Mouse (Mus musculus) hindbrain, embryonic 13.5 days (tissue): ENCODE data around the gene Jup. TPM values are rescaled to one million over a fixed set of nuclear protein-coding genes. Genes with fewer than 3 reads are reported as not detected.
A peak's percentile ranks its signal among the peaks of the same experiment; 100 is the strongest.
"Not testable (repeated sequence)": the region's sequence is repeated elsewhere in the genome, so short reads cannot be mapped to it uniquely, and the experiment has no call there.

Experiments used
- ATAC-seq: fragments of 200-750 bp; cut with Nextera tagmentation; 2 replicates; pipeline ENCODE4 v1.8.0; 2017; ENCODE audit warnings: moderate TSS enrichment; ENCODE audit not compliant: low FRiP score
- H3K27ac ChIP-seq: fragments of 300-500 bp; sonication (generic); 2 replicates; pipeline ENCODE4 v1.5.1; 2015; ENCODE audit warnings: inconsistent platforms, mild to moderate bottlenecking, moderate library complexity
- H3K27me3 ChIP-seq: fragments of 300-500 bp; sonication (generic); 2 replicates; pipeline ENCODE4 v1.6.1; 2015; ENCODE audit warnings: mild to moderate bottlenecking, inconsistent platforms
- H3K36me3 ChIP-seq: fragments of 300-500 bp; sonication (generic); 2 replicates; pipeline ENCODE4 v1.6.1; 2015; ENCODE audit warnings: mild to moderate bottlenecking, inconsistent platforms
- H3K4me1 ChIP-seq: fragments of 300-500 bp; sonication (generic); replicated peaks from 2 replicates; pipeline ENCODE4 v1.6.1; 2015; ENCODE audit warnings: inconsistent platforms
- H3K4me2 ChIP-seq: fragments of 300-500 bp; sonication (generic); 2 replicates; pipeline ENCODE4 v1.6.1; 2015; ENCODE audit warnings: inconsistent platforms, mild to moderate bottlenecking, moderate library complexity
- H3K4me3 ChIP-seq: fragments of 300-500 bp; sonication (generic); 2 replicates; pipeline ENCODE4 v1.5.1; 2015; ENCODE audit warnings: mild to moderate bottlenecking, inconsistent platforms
- H3K9ac ChIP-seq: fragments of 300-500 bp; sonication (generic); 2 replicates; pipeline ENCODE4 v1.6.1; 2015; ENCODE audit warnings: mild to moderate bottlenecking, inconsistent platforms
- H3K9me3 ChIP-seq: fragments of 300-500 bp; sonication (generic); 2 replicates; pipeline ENCODE4 v1.6.1; 2016; ENCODE audit warnings: inconsistent platforms
- WGBS: fragments of 180-500 bp; shearing (Covaris S2); methylation state at CpG from one replicate; pipeline ENCODE4 v1.1.7; 2015; 5-methylcytosine and 5-hydroxymethylcytosine counted together
- polyA plus RNA-seq: library from polyadenylated mRNA; unstranded; fragments of >200 nt; fragmentation: Nextera tagmentation; extraction: Ambion mirVana; gene quantifications from 2 replicates; pipeline ENCODE4 v1.2.1, GENCODE M21; 2015

Jup gene
- polyA plus RNA-seq, 1 experiment from 2014 or later: 65.5 TPM

DNA sequence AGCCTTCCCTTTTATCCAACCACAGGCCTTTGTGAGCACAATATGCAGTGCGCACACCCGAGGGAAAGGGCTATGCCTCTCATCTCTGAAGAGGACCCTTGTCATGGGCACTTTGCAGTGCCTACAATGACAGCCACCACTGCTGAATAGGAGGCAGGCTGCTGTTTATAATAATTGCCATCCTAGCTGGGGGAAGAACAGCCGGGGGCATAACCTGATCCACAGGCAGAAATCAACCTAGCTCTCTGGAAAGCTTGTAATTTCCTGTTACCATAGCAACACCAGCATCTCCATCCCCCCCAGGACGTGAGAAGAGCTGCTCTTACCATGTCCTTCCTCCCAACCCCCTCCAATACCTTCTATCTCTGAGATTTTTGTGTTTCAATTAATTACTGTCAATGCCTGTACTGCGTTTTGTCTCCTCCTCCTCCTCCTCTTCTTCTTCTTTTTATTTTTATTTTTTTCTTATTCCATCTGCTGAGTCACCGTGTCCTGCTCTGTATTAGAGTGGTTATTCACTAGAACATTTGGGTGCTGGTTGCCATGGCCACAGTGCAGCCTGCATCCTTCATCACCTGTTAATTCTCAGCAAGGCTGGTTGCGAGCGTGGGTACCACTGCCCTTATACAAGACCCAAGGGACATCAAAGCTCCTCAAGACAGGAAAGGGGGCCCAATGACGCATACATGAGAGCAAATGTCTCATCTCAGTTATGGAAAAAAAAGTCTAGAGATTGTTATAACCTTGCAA is 64.6 kb downstream of the Jup start:
- Histone ChIP-seq H3K4me1 (peaks cover 58% of the 10 kb centered on the region), H3K27me3 (no peaks in the 10 kb centered on the region), H3K9ac (peak overlapping the region; percentile 29), H3K4me3 (no peak overlapping the region), H3K27ac (peak overlapping the region; percentile 94), H3K36me3 (no peaks in the 10 kb centered on the region), H3K9me3 (no peaks in the 10 kb centered on the region), H3K4me2 (peak overlapping the region; percentile 26)
- 21% methylated on average over 9 of the region's 9 CpGs for WGBS
- peak; percentile 79 for ATAC-seq

GRCm38 (mm10) chr11:100330816-100331375 is 66.7 kb downstream of the Jup start:
- H3K9ac ChIP-seq, H3K27me3 ChIP-seq, H3K36me3 ChIP-seq, ATAC-seq, H3K4me3 ChIP-seq, H3K9me3 ChIP-seq: not testable (repeated sequence)
- H3K4me1 ChIP-seq: peaks cover 55% of the 10 kb centered on the region
- H3K27ac ChIP-seq: peak overlapping the region; percentile 52; the same call in 1 of the 2 replicates
- peak overlapping the region; percentile 34; the same call in 1 of the 2 replicates for H3K4me2 ChIP-seq
- WGBS: 64% methylated on average over 8 of the region's 8 CpGs

DNA sequence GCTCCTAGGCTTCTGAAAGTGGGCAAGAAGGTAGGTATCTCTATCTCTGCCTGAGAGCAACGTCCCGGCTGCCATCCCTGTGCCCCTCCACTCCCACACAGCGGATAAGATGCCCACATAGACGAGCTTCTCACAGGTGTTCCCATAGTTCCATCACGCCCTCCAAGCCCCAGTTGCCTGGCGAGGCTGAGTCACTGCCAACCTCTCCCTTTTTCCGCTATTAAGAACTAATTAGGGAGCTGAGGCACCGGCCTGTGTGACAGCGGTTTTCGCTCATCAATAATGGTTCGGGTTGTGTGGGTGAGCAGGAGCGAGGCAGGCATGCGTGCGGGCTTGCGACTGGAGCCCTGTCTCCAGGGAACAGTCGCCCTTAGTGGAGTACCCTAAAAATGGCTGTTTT is 67.3 kb downstream of the Jup start:
- Histone ChIP-seq H3K9me3 (no peaks in the 10 kb centered on the region), H3K4me2 (peak overlapping the region; percentile 34), H3K9ac (peak overlapping the region; percentile 39; the same call in 1 of the 2 replicates), H3K36me3 (no peaks in the 10 kb centered on the region), H3K4me3 (no peak overlapping the region), H3K27me3 (no peaks in the 10 kb centered on the region), H3K4me1 (peaks cover 49% of the 10 kb centered on the region), H3K27ac (peak overlapping the region; percentile 52)
- 38% methylated on average over 16 of the region's 16 CpGs for WGBS
- ATAC-seq: no peak

DNA sequence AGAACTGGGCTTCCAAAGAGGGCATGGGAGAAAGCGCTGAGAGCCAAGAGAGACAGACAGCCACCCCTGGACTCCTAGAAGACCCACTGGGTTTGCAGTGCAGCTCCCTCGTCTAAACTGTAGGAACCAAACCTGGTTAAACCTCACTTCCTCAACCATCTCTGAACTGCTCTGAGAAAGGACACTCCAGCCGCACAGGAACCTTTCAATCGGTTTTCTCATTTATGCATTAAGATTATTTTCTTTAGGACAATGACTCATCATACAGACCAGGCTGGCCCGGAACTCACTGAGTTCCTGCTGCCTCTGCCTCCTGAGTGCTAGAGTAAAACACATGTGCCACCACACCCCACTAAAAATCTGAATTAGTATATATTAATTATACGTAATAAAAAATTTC is 69.8 kb downstream of the Jup start:
- Histone ChIP-seq H3K4me2 (no peak overlapping the region), H3K4me3 (no peak overlapping the region), H3K9me3 (no peaks in the 10 kb centered on the region), H3K4me1 (peaks cover 35% of the 10 kb centered on the region), H3K9ac (no peak overlapping the region), H3K27me3 (no peaks in the 10 kb centered on the region), H3K27ac (peak overlapping the region; percentile 3; the same call in 1 of the 2 replicates), H3K36me3 (peaks cover under 1% of the 10 kb centered on the region; the same call in 1 of the 2 replicates)
- no peak for ATAC-seq
- WGBS: 83% methylated on average over 6 of the region's 6 CpGs

GRCm38 (mm10) chr11:100327316-100327715 is 70.2 kb downstream of the Jup start:
- no peaks in the 10 kb centered on the region for H3K27me3 ChIP-seq
- H3K36me3 ChIP-seq: peaks cover 5% of the 10 kb centered on the region
- ATAC-seq: no peak
- no peak overlapping the region for H3K4me3 ChIP-seq
- WGBS: 42% methylated on average over 11 of the region's 11 CpGs
- no peak overlapping the region for H3K9ac ChIP-seq
- no peak overlapping the region for H3K4me2 ChIP-seq
- peak overlapping the region; percentile 3; the same call in 1 of the 2 replicates for H3K27ac ChIP-seq
- H3K4me1 ChIP-seq: peaks cover 33% of the 10 kb centered on the region
- no peaks in the 10 kb centered on the region for H3K9me3 ChIP-seq

DNA sequence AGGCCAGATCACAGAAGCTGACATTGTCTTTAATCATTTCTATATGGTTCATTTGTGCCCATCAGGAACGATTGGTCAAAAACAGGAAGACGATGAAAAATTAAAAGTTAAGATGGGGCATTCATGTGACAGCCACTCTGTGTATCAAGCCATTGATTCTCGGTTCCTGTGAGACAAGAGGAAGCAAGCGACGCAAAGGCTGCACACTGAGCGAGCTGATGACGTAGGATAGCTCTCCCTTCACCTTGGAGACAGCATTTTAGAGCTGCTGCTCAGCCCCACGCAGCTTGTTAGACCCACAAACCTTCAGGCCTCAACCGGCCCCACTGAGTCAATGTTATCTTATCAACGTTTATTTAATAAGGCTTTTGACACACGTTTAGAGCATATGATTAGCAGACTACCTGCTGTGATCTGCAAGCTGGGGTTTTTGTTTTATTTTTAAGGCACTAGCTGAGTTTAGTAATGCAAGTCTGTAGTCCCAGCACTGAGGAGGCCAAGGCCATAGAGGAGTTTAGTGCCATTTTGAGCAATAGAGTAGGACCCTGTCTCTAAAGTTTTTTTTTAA is 72.4 kb downstream of the Jup start:
- peaks cover 30% of the 10 kb centered on the region for H3K4me1 ChIP-seq
- WGBS: 42% methylated on average over 11 of the region's 11 CpGs
- no peaks in the 10 kb centered on the region for H3K27me3 ChIP-seq
- H3K9me3 ChIP-seq: no peaks in the 10 kb centered on the region
- no peak overlapping the region; the same call in 1 of the 2 replicates for H3K27ac ChIP-seq
- H3K4me3 ChIP-seq: no peak overlapping the region
- no peak for ATAC-seq
- H3K36me3 ChIP-seq: peaks cover 18% of the 10 kb centered on the region
- H3K9ac ChIP-seq: no peak overlapping the region
- H3K4me2 ChIP-seq: no peak overlapping the region

GRCm38 (mm10) chr11:100323578-100323977 is 74.0 kb downstream of the Jup start:
- Histone ChIP-seq H3K4me1 (peaks cover 29% of the 10 kb centered on the region), H3K9me3 (no peaks in the 10 kb centered on the region), H3K9ac (no peak overlapping the region), H3K27ac (no peak overlapping the region), H3K4me3 (no peak overlapping the region), H3K36me3 (peaks cover 18% of the 10 kb centered on the region), H3K27me3 (no peaks in the 10 kb centered on the region), H3K4me2 (no peak overlapping the region)
- WGBS: 15% methylated on average over 3 of the region's 3 CpGs
- ATAC-seq: no peak

- Histone ChIP-seq H3K27me3 (no peaks in the 10 kb centered on the region), H3K4me1 (peaks cover 29% of the 10 kb centered on the region), H3K4me2 (no peak overlapping the region), H3K4me3 (no peak overlapping the region), H3K36me3 (peaks cover 18% of the 10 kb centered on the region), H3K9me3 (no peaks in the 10 kb centered on the region), H3K9ac (no peak overlapping the region), H3K27ac (no peak overlapping the region)
- 61% methylated on average over 3 of the region's 3 CpGs for WGBS
- no peak for ATAC-seq
Measured at GRCm38 (mm10) chr11:100322591-100323258, 74.8 kb downstream of the Jup start.

DNA sequence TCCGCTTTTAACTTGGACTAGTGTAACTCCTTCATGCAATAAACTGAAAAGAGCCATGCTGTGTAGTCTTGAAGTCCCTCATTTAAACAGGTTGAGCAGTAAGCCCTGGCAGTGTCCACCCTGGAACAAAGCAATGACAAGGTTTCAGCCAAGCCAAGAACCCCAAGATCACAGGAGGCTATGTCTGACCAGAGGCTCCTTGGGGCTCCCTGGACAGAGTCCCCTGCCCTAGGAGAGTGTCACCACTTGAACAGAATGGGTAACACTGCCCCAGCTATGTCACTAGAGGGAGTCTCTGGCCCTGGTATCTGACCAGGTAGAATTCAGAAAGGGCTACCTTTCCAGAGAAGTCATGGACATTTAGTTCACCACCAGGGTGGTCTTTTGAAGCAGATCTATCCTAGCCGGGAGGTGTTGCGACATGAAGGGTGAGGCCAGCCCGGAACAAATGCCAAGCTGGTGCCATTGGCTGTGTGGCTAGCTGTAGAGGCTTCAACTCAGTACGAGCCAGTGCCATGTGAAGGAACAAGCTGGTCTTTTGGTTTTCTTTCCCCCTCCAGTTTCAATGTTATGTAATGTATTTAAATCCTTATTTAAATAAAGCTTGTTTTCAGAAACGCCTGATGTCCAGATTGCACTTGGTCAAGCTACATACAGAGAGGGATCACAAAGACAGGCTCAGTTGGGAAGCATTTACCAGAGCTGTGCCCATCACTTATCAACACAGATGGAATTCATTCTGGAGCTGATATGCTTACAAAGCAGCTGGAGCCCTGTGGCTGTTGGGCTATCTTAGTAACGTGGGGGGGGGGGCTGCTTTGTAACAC is 75.9 kb downstream of the Jup start:
- Histone ChIP-seq H3K4me1 (peaks cover 25% of the 10 kb centered on the region), H3K4me2 (peak overlapping the region; percentile 91), H3K36me3 (peaks cover 18% of the 10 kb centered on the region)
- ATAC-seq, H3K4me3 ChIP-seq, H3K27me3 ChIP-seq, H3K9ac ChIP-seq, H3K9me3 ChIP-seq, H3K27ac ChIP-seq: not testable (repeated sequence)
- 77% methylated on average over 7 of the region's 7 CpGs for WGBS

DNA sequence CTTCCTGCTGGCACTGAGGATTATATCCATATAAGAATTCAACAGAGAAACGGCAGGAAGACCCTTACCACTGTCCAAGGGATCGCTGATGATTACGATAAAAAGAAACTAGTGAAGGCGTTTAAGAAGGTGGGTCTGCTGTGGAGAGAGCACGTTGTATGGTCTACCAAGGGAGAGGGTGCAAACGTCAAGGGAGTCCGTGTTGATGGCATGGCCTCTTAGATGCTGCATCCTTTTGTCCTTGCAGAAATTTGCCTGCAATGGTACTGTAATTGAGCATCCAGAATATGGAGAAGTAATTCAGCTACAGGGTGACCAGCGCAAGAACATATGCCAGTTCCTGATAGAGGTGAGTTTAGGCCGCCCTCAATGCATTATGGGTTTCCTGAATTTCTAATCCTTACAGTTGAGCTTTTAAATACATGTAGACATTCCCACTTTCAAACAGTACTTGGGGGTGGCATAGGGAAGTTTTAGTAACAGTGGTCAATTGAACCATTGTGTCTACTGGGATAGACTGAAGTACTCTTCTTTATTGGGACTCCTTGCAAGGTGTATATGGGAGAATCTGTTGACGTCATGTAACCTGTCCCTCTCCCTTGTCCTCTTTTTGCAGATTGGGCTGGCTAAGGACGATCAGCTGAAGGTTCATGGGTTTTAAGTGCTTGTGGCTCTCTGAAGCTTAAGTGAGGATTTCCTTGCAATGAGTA is 76.7 kb downstream of the Jup start:
- 21% methylated on average over 11 of the region's 11 CpGs for WGBS
- Histone ChIP-seq H3K27ac (peak overlapping the region; percentile 99), H3K4me3 (peak overlapping the region; percentile 74), H3K4me1 (peaks cover 25% of the 10 kb centered on the region), H3K9ac (peak overlapping the region; percentile 95), H3K36me3 (peaks cover 18% of the 10 kb centered on the region), H3K4me2 (peak overlapping the region; percentile 91)
- not testable (repeated sequence) for H3K27me3 ChIP-seq, H3K9me3 ChIP-seq
- ATAC-seq: 0 out of 2 replicates have a peak, but pooled peaks have one; percentile 6

- peaks cover 23% of the 10 kb centered on the region for H3K4me1 ChIP-seq
- peak overlapping the region; percentile 91 for H3K4me2 ChIP-seq
- peak overlapping the region; percentile 74 for H3K4me3 ChIP-seq
- H3K27ac ChIP-seq: peak overlapping the region; percentile 99
- H3K9ac ChIP-seq: peak overlapping the region; percentile 95
- H3K36me3 ChIP-seq: peaks cover 18% of the 10 kb centered on the region
- no peaks in the 10 kb centered on the region for H3K9me3 ChIP-seq
- H3K27me3 ChIP-seq: no peaks in the 10 kb centered on the region
- ATAC-seq: peak; percentile 82
- WGBS: 0% methylated on average over 26 of the region's 40 CpGs
Measured at GRCm38 (mm10) chr11:100320172-100320630, 77.4 kb downstream of the Jup start.
